Mouse (Mus musculus) stomach, postnatal 0 days (tissue): Measurements from ENCODE around the gene Alkbh2. TPM values are rescaled to one million over a fixed set of nuclear protein-coding genes. Genes with fewer than 3 reads are reported as not detected.
A peak's percentile ranks its signal among the peaks of the same experiment; 100 is the strongest.

ENCODE experiments used
- ATAC-seq: fragments of 200-750 bp; cut with Nextera tagmentation; 2 replicates; pipeline ENCODE4 v1.8.0; 2017; ENCODE audit not compliant: low FRiP score, low TSS enrichment
- DNase-seq: peaks from one replicate; pipeline ENCODE4 v3.0.0-alpha.2; 2016; ENCODE audit warnings: low spot score
- H3K27ac ChIP-seq: fragments of 300-500 bp; sonication (generic); replicated peaks from 2 replicates; pipeline ENCODE4 v1.5.1; 2014; ENCODE audit warnings: mild to moderate bottlenecking, control low read depth
- H3K27me3 ChIP-seq: fragments of 300-500 bp; sonication (generic); 2 replicates; pipeline ENCODE4 v1.6.1; 2014; ENCODE audit warnings: low read length; ENCODE audit not compliant: control insufficient read depth, insufficient read depth
- H3K36me3 ChIP-seq: fragments of 300-500 bp; sonication (generic); 2 replicates; pipeline ENCODE4 v1.6.1; 2014; ENCODE audit warnings: low read length, mixed read lengths; ENCODE audit not compliant: control insufficient read depth, insufficient read depth
- H3K4me1 ChIP-seq: fragments of 300-500 bp; sonication (generic); replicated peaks from 2 replicates; pipeline ENCODE4 v1.6.1; 2014; ENCODE audit warnings: antibody characterized with exemption; ENCODE audit not compliant: control insufficient read depth, insufficient read depth
- H3K4me2 ChIP-seq: fragments of 300-500 bp; sonication (generic); replicated peaks from 2 replicates; pipeline ENCODE4 v1.6.1; 2014; ENCODE audit warnings: low read depth, mild to moderate bottlenecking, control low read depth, moderate library complexity
- H3K4me3 ChIP-seq: fragments of 300-500 bp; sonication (generic); 2 replicates; pipeline ENCODE4 v1.5.1; 2014; ENCODE audit warnings: low read depth, low read length, control low read depth
- H3K9ac ChIP-seq: fragments of 300-500 bp; sonication (generic); 2 replicates; pipeline ENCODE4 v1.6.1; 2014; ENCODE audit warnings: mild to moderate bottlenecking, low read length, control low read depth, mixed read lengths
- H3K9me3 ChIP-seq: fragments of 300-500 bp; sonication (generic); 2 replicates; pipeline ENCODE4 v1.6.1; 2016; ENCODE audit warnings: low read length; ENCODE audit not compliant: control insufficient read depth
- CTCF ChIP-seq: IDR thresholded peaks from 2 replicates; pipeline ENCODE4 v1.5.1; 2016; ENCODE audit warnings: antibody characterized with exemption, low read depth, mild to moderate bottlenecking, moderate library complexity
- EP300 ChIP-seq: optimal IDR thresholded peaks from 2 replicates; pipeline ENCODE3; 2016; ENCODE audit warnings: antibody characterized with exemption
- WGBS: fragments of 180-500 bp; shearing (Covaris S2); extraction: QIAGEN DNeasy Blood & Tissue Kit; methylation state at CpG from one replicate; pipeline ENCODE4 v1.1.7; 2014; 5-methylcytosine and 5-hydroxymethylcytosine counted together
- polyA plus RNA-seq: library from polyadenylated mRNA; unstranded; fragments of >200 nt; fragmentation: Nextera tagmentation; extraction: Ambion mirVana; gene quantifications from 2 replicates; pipeline ENCODE4 v1.2.1, GENCODE M21; 2015

Alkbh2 gene
- polyA plus RNA-seq, 1 experiment from 2014 or later, result 6.9 TPM

- 56% methylated on average over 7 of the region's 7 CpGs for WGBS
- Histone ChIP-seq H3K4me2 (no peak overlapping the region), H3K4me3 (no peak overlapping the region), H3K27me3 (no peaks in the 10 kb centered on the region), H3K4me1 (no peaks in the 10 kb centered on the region), H3K36me3 (no peaks in the 10 kb centered on the region), H3K9me3 (no peaks in the 10 kb centered on the region), H3K9ac (no peak overlapping the region), H3K27ac (no peak overlapping the region)
- DNase-seq (no peak), ATAC-seq (no peak)
- TF ChIP-seq EP300 (no peak), CTCF (no peak)
These were observed 29.2 kb upstream of the Alkbh2 start for GRCm38 (mm10) chr5:114157236-114157635.

- H3K4me1 ChIP-seq, result no peaks in the 10 kb centered on the region
- DNase-seq (peak; percentile 64), ATAC-seq (peak; percentile 73)
- H3K4me2 ChIP-seq, result no peak overlapping the region
- TF ChIP-seq CTCF (no peak), EP300 (no peak)
- no peaks in the 10 kb centered on the region for H3K9me3 ChIP-seq
- no peak overlapping the region; the same call in 1 of the 2 replicates for H3K27ac ChIP-seq
- H3K36me3 ChIP-seq, result no peaks in the 10 kb centered on the region
- no peaks in the 10 kb centered on the region for H3K27me3 ChIP-seq
- H3K9ac ChIP-seq, result no peak overlapping the region
- H3K4me3 ChIP-seq, result no peak overlapping the region
- WGBS, result 56% methylated on average over 9 of the region's 9 CpGs
These were observed 27.3 kb upstream of the Alkbh2 start for GRCm38 (mm10) chr5:114155168-114155933.

DNA sequence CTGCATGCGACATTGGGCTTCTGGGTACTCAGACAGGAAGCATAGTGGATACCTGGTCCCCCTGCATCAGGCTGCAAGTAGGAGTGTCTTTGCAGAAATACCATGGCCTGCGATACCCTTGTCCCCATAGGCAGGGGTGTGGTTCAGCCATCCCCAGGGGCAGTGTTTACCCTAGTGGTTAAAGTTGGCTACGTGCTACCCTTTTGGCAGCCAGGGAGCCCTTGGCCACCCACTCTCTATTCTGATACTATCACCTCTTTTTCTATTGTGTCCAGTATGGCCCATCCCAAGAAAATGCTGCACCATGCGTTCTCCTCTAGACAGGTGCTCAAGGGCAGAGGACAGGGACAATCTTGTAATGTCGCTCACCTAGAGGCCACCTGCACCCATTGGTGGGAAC lies 26.7 kb upstream of the Alkbh2 start:
- Histone ChIP-seq H3K27me3 (no peaks in the 10 kb centered on the region), H3K27ac (no peak overlapping the region; the same call in 1 of the 2 replicates), H3K4me3 (no peak overlapping the region), H3K4me2 (no peak overlapping the region), H3K9me3 (no peaks in the 10 kb centered on the region), H3K36me3 (no peaks in the 10 kb centered on the region), H3K4me1 (no peaks in the 10 kb centered on the region), H3K9ac (no peak overlapping the region)
- TF ChIP-seq EP300 (no peak), CTCF (no peak)
- no peak for DNase-seq
- no peak for ATAC-seq
- WGBS, result 65% methylated on average over 5 of the region's 5 CpGs

DNA sequence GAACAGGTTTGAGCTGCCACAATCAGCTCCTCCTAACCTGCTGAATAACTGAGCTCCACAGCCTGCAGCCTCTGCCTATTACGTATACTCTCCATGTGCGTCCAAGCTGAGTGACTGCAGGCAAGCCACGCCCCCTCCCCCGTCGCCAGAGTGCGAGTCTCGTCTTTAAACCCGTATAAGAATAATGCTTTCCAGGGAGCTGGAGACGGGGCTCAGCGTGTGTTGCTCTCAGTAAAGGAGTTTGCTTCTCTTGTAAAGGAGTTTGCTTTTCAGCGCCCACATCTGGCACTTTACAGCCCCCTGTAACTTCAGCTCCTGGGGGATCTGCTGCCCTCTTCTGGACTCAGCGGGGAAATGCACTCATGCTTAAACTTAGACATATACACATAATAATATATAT lies 25.5 kb upstream of the Alkbh2 start:
- TF ChIP-seq EP300, result no peak
- peak; percentile 69 for TF ChIP-seq CTCF
- H3K9me3 ChIP-seq, result no peaks in the 10 kb centered on the region
- H3K27ac ChIP-seq, result no peak overlapping the region
- WGBS, result 6% methylated on average over 12 of the region's 12 CpGs
- DNase-seq, result peak; percentile 62
- no peaks in the 10 kb centered on the region for H3K4me1 ChIP-seq
- peak; percentile 40; the same call in 1 of the 2 replicates for ATAC-seq
- no peak overlapping the region for H3K4me3 ChIP-seq
- no peaks in the 10 kb centered on the region for H3K27me3 ChIP-seq
- H3K36me3 ChIP-seq, result no peaks in the 10 kb centered on the region
- 0 out of 2 replicates have a peak overlapping the region, but pooled peaks have one; percentile 23 for H3K4me2 ChIP-seq
- H3K9ac ChIP-seq, result no peak overlapping the region

DNA sequence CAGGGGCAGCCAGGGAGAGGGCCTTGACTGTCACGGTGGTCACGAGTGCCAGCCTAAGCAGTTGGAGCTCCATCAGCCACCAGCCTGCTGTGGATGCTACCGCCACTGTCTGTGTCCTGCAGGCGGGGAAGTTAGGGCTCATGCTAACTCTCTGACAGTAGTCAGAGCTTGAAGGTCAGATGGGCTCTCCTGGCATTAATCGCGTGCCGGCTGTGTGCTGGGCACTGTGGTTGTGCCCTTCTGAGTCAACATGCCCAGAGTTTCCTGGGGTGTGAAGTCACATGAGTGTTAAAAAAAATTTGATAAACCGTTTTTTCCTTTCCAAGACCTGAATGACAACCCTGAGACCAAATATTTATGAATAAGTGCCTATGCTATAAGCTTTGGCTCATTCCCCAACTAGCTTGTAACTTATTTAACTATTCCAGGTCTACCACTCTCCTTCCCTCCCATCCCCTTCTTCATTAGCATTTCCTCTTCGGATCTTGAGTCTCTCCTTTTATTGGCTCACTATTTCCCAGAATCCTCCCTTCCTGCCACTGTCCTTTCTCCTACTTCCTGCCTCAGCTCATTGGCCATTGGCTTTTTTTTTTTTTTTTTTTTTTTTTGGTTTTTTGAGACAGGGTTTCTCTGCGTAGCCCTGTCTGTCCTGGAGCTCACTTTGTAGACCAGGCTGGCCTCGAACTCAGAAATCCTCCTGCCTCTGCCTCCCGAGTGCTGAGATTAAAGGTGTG lies 24.5 kb upstream of the Alkbh2 start:
- H3K4me2 ChIP-seq, result no peak overlapping the region
- no peaks in the 10 kb centered on the region for H3K27me3 ChIP-seq
- ATAC-seq (no peak), DNase-seq (no peak)
- no peak overlapping the region for H3K4me3 ChIP-seq
- H3K36me3 ChIP-seq, result no peaks in the 10 kb centered on the region
- WGBS, result 77% methylated on average over 12 of the region's 12 CpGs
- H3K9ac ChIP-seq, result no peak overlapping the region
- no peak for TF ChIP-seq EP300
- no peak for TF ChIP-seq CTCF
- H3K4me1 ChIP-seq, result no peaks in the 10 kb centered on the region
- no peak overlapping the region for H3K27ac ChIP-seq
- no peaks in the 10 kb centered on the region for H3K9me3 ChIP-seq
